Mouse (Mus musculus) G1E (cell line): ENCODE measurements around the gene Rhbdd2. TPM values are rescaled to one million over a fixed set of nuclear protein-coding genes. Genes with fewer than 3 reads are reported as not detected.
"Not testable (repeated sequence)": the region's sequence is repeated elsewhere in the genome, so short reads cannot be mapped to it uniquely, and the experiment has no call there.

Experiments used
- ATAC-seq: 2 replicates; pipeline ENCODE4 v1.8.0; 2016; ENCODE audit warnings: mild to moderate bottlenecking; ENCODE audit not compliant: insufficient number of reproducible peaks, poor library complexity, low FRiP score, severe bottlenecking; ENCODE audit errors: extremely low read depth
- DNase-seq: peaks from one replicate; pipeline ENCODE4 v3.0.0; 2012; ENCODE audit warnings: low spot score
- H3K27me3 ChIP-seq: 2 replicates; pipeline ENCODE4 v1.6.1; 2012; ENCODE audit warnings: mild to moderate bottlenecking, low read length, inconsistent platforms; ENCODE audit not compliant: insufficient read depth
- H3K36me3 ChIP-seq: replicated peaks from 2 replicates; pipeline ENCODE3; 2012; ENCODE audit warnings: mild to moderate bottlenecking, inconsistent platforms
- H3K4me1 ChIP-seq: 2 replicates; pipeline ENCODE4 v1.6.1; 2012; ENCODE audit warnings: low read depth, low read length, inconsistent platforms, mixed read lengths; ENCODE audit not compliant: insufficient read depth
- H3K4me3 ChIP-seq: 2 replicates; pipeline ENCODE4 v1.5.1; 2012; ENCODE audit warnings: low read depth, mild to moderate bottlenecking, inconsistent platforms, low read length, moderate library complexity, mixed read lengths
- H3K9me3 ChIP-seq: replicated peaks from 2 replicates; pipeline ENCODE4 v1.6.1; 2012; ENCODE audit warnings: inconsistent platforms
- CTCF ChIP-seq: IDR thresholded peaks from 2 replicates; pipeline ENCODE4 v1.5.1; 2012; ENCODE audit warnings: low read depth, low read length, inconsistent platforms, mixed read lengths
- GATA1 ChIP-seq: IDR thresholded peaks from 2 replicates; pipeline ENCODE4 v1.6.1; 2012; ENCODE audit warnings: borderline replicate concordance, low read length, inconsistent platforms, mixed read lengths
- GATA2 ChIP-seq: IDR thresholded peaks from 2 replicates; pipeline ENCODE4 v1.6.1; 2012; ENCODE audit warnings: low read depth, low read length, inconsistent platforms, borderline replicate concordance
- POLR2AphosphoS5 ChIP-seq: IDR thresholded peaks from 2 replicates; pipeline ENCODE4 v1.6.1; 2012; ENCODE audit warnings: low read depth, low read length, inconsistent platforms; ENCODE audit not compliant: insufficient replicate concordance
- TAL1 ChIP-seq: conservative IDR thresholded peaks from 2 replicates; pipeline ENCODE4 v1.6.1; 2012; ENCODE audit warnings: low read depth, low read length, inconsistent platforms, mixed read lengths
- polyA plus RNA-seq: library from polyadenylated mRNA; stranded (reverse); fragments of >175 nt; gene quantifications from 2 replicates; pipeline ENCODE4 v1.2.3, GENCODE M21; 2012
- total RNA-seq, 2 experiments: library from RNA; stranded (forward) in 1 of 2; stranded (reverse) in 1 of 2; fragments of 200-1000 nt in 1 of 2; fragments of >200 nt in 1 of 2; fragmentation: Nextera tagmentation in 1 of 2; gene quantifications; 2 replicates each; pipeline ENCODE4 v1.2.3; 2014 to 2017

Rhbdd2 gene
- total RNA-seq (2014; fragmentation: Nextera tagmentation) = 21.1 and 29.4 TPM in 2 replicates
- total RNA-seq (2017) = 6.3 and 6.7 TPM in 2 replicates
- 9.8 and 15.5 TPM in 2 replicates for polyA plus RNA-seq

GRCm38 (mm10) chr5:135632117-135632796 is at the start of gene Rhbdd2:
Gene Rhbdd2 (plus strand): TSS chr5:135632618.
- peak within 1 kb of the TSS; percentile 84 for H3K4me3 ChIP-seq
- peak; percentile 94 for ATAC-seq
- H3K4me1 ChIP-seq = peaks cover 22% of the 10 kb centered on the region

DNA sequence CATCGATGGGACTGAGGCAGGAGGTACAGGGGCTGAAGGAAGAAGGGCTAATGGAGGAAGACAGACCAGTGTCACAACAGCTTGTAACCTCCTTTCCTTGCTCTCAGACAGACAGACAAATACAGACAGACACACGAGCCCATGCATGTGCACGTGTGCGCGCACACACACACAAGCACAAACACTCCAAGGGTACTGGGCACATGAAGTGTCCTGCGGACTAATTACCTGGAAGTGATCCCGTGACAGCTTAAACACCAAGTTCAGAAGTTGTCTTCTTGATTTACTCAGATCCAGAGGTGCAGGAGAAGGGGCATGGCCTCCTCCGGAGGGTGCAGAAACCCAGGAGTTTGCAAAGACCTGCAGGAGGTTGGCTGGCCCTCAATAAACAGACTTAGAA is 46.7 kb upstream of the Rhbdd2 start:
- TF ChIP-seq TAL1 (no peak), GATA2 (no peak), CTCF (no peak), GATA1 (no peak), POLR2AphosphoS5 (no peak)
- DNase-seq = no peak
- 0 out of 2 replicates have a peak, but pooled peaks cover 4% of the 10 kb centered on the region for H3K9me3 ChIP-seq
- no peak overlapping the region for H3K4me3 ChIP-seq
- no peaks in the 10 kb centered on the region for H3K27me3 ChIP-seq
- no peaks in the 10 kb centered on the region for H3K4me1 ChIP-seq
- ATAC-seq = no peak
- no peaks in the 10 kb centered on the region for H3K36me3 ChIP-seq

More at GRCm38 (mm10) chr5:135632117-135632796, at the start of gene Rhbdd2:
- peak; percentile 96 for DNase-seq
- peaks cover 30% of the 10 kb centered on the region for H3K36me3 ChIP-seq
- TF ChIP-seq POLR2AphosphoS5 (no peak), CTCF (no peak), GATA2 (no peak), TAL1 (no peak), GATA1 (no peak)
- no peaks in the 10 kb centered on the region for H3K9me3 ChIP-seq
- no peaks in the 10 kb centered on the region for H3K27me3 ChIP-seq

GRCm38 (mm10) chr5:135587764-135588163 is 44.7 kb upstream of the Rhbdd2 start:
- Histone ChIP-seq H3K4me1 (no peaks in the 10 kb centered on the region), H3K27me3 (no peaks in the 10 kb centered on the region), H3K36me3 (no peaks in the 10 kb centered on the region), H3K4me3 (no peak overlapping the region), H3K9me3 (0 out of 2 replicates have a peak, but pooled peaks cover 4% of the 10 kb centered on the region)
- TF ChIP-seq GATA2 (no peak), POLR2AphosphoS5 (no peak), TAL1 (no peak), CTCF (no peak), GATA1 (no peak)
- ATAC-seq (no peak), DNase-seq (no peak)

DNA sequence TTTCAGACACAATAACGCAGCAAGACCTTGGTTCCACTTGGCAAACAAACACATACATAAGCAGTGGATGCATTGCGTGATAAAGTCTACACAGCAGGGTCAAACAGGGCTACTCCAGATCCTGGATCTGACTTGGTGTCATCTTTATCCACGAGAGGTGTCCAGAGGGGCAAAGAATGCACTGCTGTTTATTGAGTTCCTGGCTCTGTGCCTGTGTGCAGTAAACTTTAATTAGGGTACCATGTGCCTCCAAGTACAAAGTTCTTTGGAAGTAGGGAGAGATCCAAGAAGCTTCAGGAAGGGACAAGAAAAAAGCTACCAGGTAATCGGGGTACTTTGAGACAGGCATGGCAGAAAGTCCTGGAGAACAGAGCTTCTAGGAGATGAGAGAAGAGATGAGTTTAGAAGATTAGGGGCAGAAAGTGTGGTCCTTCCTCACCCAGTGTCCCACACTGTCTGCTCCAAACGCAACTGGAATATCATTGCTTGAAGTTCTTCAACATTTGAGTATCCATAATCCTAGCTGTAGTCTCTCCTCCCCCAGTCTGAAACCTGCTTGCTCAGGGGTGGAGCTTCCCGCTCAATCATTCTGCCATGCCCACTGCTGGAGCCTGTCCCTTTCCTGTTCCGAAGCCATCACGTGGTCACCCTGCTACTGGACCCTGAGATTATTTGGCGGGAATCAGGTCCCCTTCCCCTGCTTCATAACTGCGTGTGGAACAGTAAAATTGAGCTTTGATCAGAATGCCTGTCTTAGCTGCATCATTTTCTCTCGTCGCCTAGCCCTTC is 42.2 kb upstream of the Rhbdd2 start:
- H3K4me1 ChIP-seq = no peaks in the 10 kb centered on the region
- no peaks in the 10 kb centered on the region for H3K36me3 ChIP-seq
- DNase-seq (no peak), ATAC-seq (no peak)
- no peak overlapping the region for H3K4me3 ChIP-seq
- H3K27me3 ChIP-seq = no peaks in the 10 kb centered on the region
- H3K9me3 ChIP-seq = 0 out of 2 replicates have a peak, but pooled peaks cover 4% of the 10 kb centered on the region
- TF ChIP-seq TAL1 (no peak), CTCF (no peak), GATA2 (no peak), POLR2AphosphoS5 (no peak), GATA1 (no peak)

GRCm38 (mm10) chr5:135604643-135605042 is 27.8 kb upstream of the Rhbdd2 start:
- not testable (repeated sequence) for H3K27me3 ChIP-seq, H3K4me1 ChIP-seq, DNase-seq, H3K9me3 ChIP-seq, H3K36me3 ChIP-seq, H3K4me3 ChIP-seq, ATAC-seq

GRCm38 (mm10) chr5:135606717-135607116 is 25.7 kb upstream of the Rhbdd2 start:
- not testable (repeated sequence) for H3K9me3 ChIP-seq, DNase-seq, H3K27me3 ChIP-seq, H3K4me1 ChIP-seq, H3K4me3 ChIP-seq, ATAC-seq, H3K36me3 ChIP-seq
